ENCODE assay signal across 27 mouse cellular contexts in genomic region chr16:10659211-10659610, GRCm38 (mm10).
DNase-seq lines count a peak whose midpoint lies in the region; ATAC-seq and TF ChIP-seq lines count a peak whose summit lies in the region.
"Had no signal": no experiment of that assay in that cellular context is flagged by ENCODE, and none has a peak within 500 bp of the region (broad histone marks: within the 10 kb centered on the region; RNA-seq: fewer than 3 reads in every experiment).

No protein-coding gene starts in this region.

- H3K4me2 ChIP-seq in hindbrain, embryonic 11.5 days (replicated peaks; ENCODE audit: low read depth, low read length) = no peak overlapping the region
- no peak overlapping the region for H3K4me2 ChIP-seq in midbrain, embryonic 12.5 days (replicated peaks)
- H3K4me2 ChIP-seq in midbrain, embryonic 11.5 days = no peak overlapping the region
- H3K4me2 ChIP-seq: embryonic facial prominence, embryonic 13.5 days; forebrain, embryonic 12.5 days; forebrain, embryonic 15.5 days; heart, embryonic 12.5 days; heart, embryonic 15.5 days; hindbrain, embryonic 15.5 days; intestine, embryonic 15.5 days had no signal

- H3K9me3 ChIP-seq in hindbrain, embryonic 10.5 days = no peaks in the 10 kb centered on the region
- no peaks in the 10 kb centered on the region for H3K9me3 ChIP-seq in hindbrain, embryonic 11.5 days (ENCODE audit: control insufficient read depth, low read length)
- no peaks in the 10 kb centered on the region for H3K9me3 ChIP-seq in midbrain, embryonic 12.5 days
- no peaks in the 10 kb centered on the region for H3K9me3 ChIP-seq in midbrain, embryonic 11.5 days (ENCODE audit: control insufficient read depth, low read length)
- H3K9me3 ChIP-seq: embryonic facial prominence, embryonic 10.5 days; embryonic facial prominence, embryonic 13.5 days; forebrain, embryonic 12.5 days; forebrain, embryonic 15.5 days; heart, embryonic 12.5 days; heart, embryonic 15.5 days; hindbrain, embryonic 15.5 days; intestine, embryonic 15.5 days had no signal

- no peaks in the 10 kb centered on the region for H3K27me3 ChIP-seq in hindbrain, embryonic 10.5 days (ENCODE audit: insufficient read depth, poor library complexity, severe bottlenecking)
- H3K27me3 ChIP-seq in hindbrain, embryonic 11.5 days (ENCODE audit: control insufficient read depth, insufficient read depth, low read length) = no peaks in the 10 kb centered on the region
- no peaks in the 10 kb centered on the region for H3K27me3 ChIP-seq in midbrain, embryonic 12.5 days
- no peaks in the 10 kb centered on the region for H3K27me3 ChIP-seq in midbrain, embryonic 11.5 days (ENCODE audit: control insufficient read depth, insufficient read depth, low read length)
- H3K27me3 ChIP-seq: embryonic facial prominence, embryonic 13.5 days; forebrain, embryonic 15.5 days; heart, embryonic 12.5 days; heart, embryonic 15.5 days; hindbrain, embryonic 15.5 days; intestine, embryonic 15.5 days had no signal

- H3K36me3 ChIP-seq in hindbrain, embryonic 10.5 days = no peaks in the 10 kb centered on the region
- H3K36me3 ChIP-seq in hindbrain, embryonic 11.5 days (ENCODE audit: control insufficient read depth, insufficient read depth, low read length) = no peaks in the 10 kb centered on the region
- no peaks in the 10 kb centered on the region for H3K36me3 ChIP-seq in midbrain, embryonic 12.5 days
- H3K36me3 ChIP-seq in midbrain, embryonic 11.5 days (ENCODE audit: control insufficient read depth, insufficient read depth, low read length) = no peaks in the 10 kb centered on the region
- H3K36me3 ChIP-seq: embryonic facial prominence, embryonic 10.5 days; embryonic facial prominence, embryonic 13.5 days; forebrain, embryonic 12.5 days; forebrain, embryonic 15.5 days; heart, embryonic 12.5 days; heart, embryonic 15.5 days; hindbrain, embryonic 15.5 days; intestine, embryonic 15.5 days had no signal

- no peak for ATAC-seq in hindbrain, embryonic 11.5 days (ENCODE audit: low FRiP score)
- no peak for ATAC-seq in midbrain, embryonic 12.5 days (ENCODE audit: low FRiP score, low read depth)
- no peak for ATAC-seq in midbrain, embryonic 11.5 days (ENCODE audit: low FRiP score)
- ATAC-seq: CD4-positive, CD25-positive, alpha-beta regulatory T cell, adult 4 months; forebrain, embryonic 15.5 days; intestine, embryonic 15.5 days had no signal

- no peak overlapping the region for H3K9ac ChIP-seq in hindbrain, embryonic 11.5 days (ENCODE audit: low read depth, low read length)
- no peak overlapping the region for H3K9ac ChIP-seq in midbrain, embryonic 12.5 days (replicated peaks)
- H3K9ac ChIP-seq in midbrain, embryonic 11.5 days (ENCODE audit: low read length) = no peak overlapping the region
- H3K9ac ChIP-seq: embryonic facial prominence, embryonic 13.5 days; forebrain, embryonic 12.5 days; forebrain, embryonic 15.5 days; heart, embryonic 12.5 days; heart, embryonic 15.5 days; hindbrain, embryonic 15.5 days; intestine, embryonic 15.5 days had no signal

- 88% methylated on average over 2 of the region's 2 CpGs for WGBS in hindbrain, embryonic 10.5 days
- 90% methylated on average over 2 of the region's 2 CpGs for WGBS in hindbrain, embryonic 11.5 days
- WGBS in midbrain, embryonic 12.5 days = 77% methylated on average over 2 of the region's 2 CpGs
- 83% methylated on average over 2 of the region's 2 CpGs for WGBS in midbrain, embryonic 11.5 days

- peak overlapping the region; percentile 50; the same call in 1 of the 2 replicates for H3K27ac ChIP-seq in hindbrain, embryonic 10.5 days
- H3K27ac ChIP-seq in hindbrain, embryonic 11.5 days (ENCODE audit: low read depth, low read length) = no peak overlapping the region
- H3K27ac ChIP-seq in layer of hippocampus, adult 2 months = peak overlapping the region; percentile 63
- peak overlapping the region; percentile 54; the same call in 1 of the 2 replicates for H3K27ac ChIP-seq in midbrain, embryonic 12.5 days (replicated peaks)
- H3K27ac ChIP-seq in midbrain, embryonic 11.5 days (ENCODE audit: low read depth, low read length) = no peak overlapping the region
- H3K27ac ChIP-seq: embryonic facial prominence, embryonic 10.5 days; embryonic facial prominence, embryonic 13.5 days; forebrain, embryonic 12.5 days; forebrain, embryonic 15.5 days; heart, embryonic 15.5 days; hindbrain, embryonic 15.5 days; intestine, embryonic 15.5 days had no signal

- H3K4me3 ChIP-seq in hindbrain, embryonic 10.5 days = no peak overlapping the region
- H3K4me3 ChIP-seq in hindbrain, embryonic 11.5 days (ENCODE audit: low read depth, low read length) = no peak overlapping the region
- no peak overlapping the region for H3K4me3 ChIP-seq in layer of hippocampus, adult 2 months
- H3K4me3 ChIP-seq in midbrain, embryonic 12.5 days = no peak overlapping the region
- no peak overlapping the region for H3K4me3 ChIP-seq in midbrain, embryonic 11.5 days (ENCODE audit: low read depth, low read length)
- H3K4me3 ChIP-seq: embryonic facial prominence, embryonic 10.5 days; embryonic facial prominence, embryonic 13.5 days; erythroblast, embryonic 14.5 days; forebrain, embryonic 12.5 days; forebrain, embryonic 15.5 days; heart, embryonic 12.5 days; heart, embryonic 15.5 days; hindbrain, embryonic 15.5 days; intestine, embryonic 15.5 days had no signal

- H3K4me1 ChIP-seq in hindbrain, embryonic 10.5 days (replicated peaks) = peaks cover 25% of the 10 kb centered on the region
- H3K4me1 ChIP-seq in hindbrain, embryonic 11.5 days (replicated peaks; ENCODE audit: control insufficient read depth, insufficient read depth, low read length) = no peaks in the 10 kb centered on the region
- peaks cover 11% of the 10 kb centered on the region; the same call in 1 of the 2 replicates for H3K4me1 ChIP-seq in midbrain, embryonic 12.5 days
- H3K4me1 ChIP-seq in midbrain, embryonic 11.5 days (ENCODE audit: control insufficient read depth, insufficient read depth, low read length) = peaks cover 5% of the 10 kb centered on the region; the same call in 1 of the 2 replicates

- TF ChIP-seq CTCF in layer of hippocampus, adult 2 months (conservative IDR thresholded peaks at IDR 0.05) = no peak

- peak; percentile 31 to 39 for DNase-seq in cerebellum, adult 18-20 months
- DNase-seq in cerebellum, postnatal 10 days = no peak
- DNase-seq in hindbrain, embryonic 10.5 days (ENCODE audit: low spot score) = no peak
- DNase-seq in hindbrain, embryonic 11.5 days (ENCODE audit: low spot score) = no peak
- no peak for DNase-seq in layer of hippocampus, adult 2 months (ENCODE audit: low spot score in 2 of 2)
- no peak for DNase-seq in layer of hippocampus, postnatal 14 days (ENCODE audit: low spot score in 2 of 2)
- DNase-seq in midbrain, embryonic 11.5 days (ENCODE audit: low spot score, missing footprints) = no peak
- DNase-seq: adrenal gland, adult 2 months; adrenal gland, postnatal 14 days; cerebellum, adult 8-10 months; embryo, embryonic 11 days; gastrocnemius, postnatal 25 days; heart, adult 18-20 months; heart, postnatal 10 days; heart, postnatal 36 days; kidney, adult 11 months had no signal

Comparison
In these comparisons a context has a peak if more than half of its experiments do, and no peak if none do; other contexts are left out.
1. DNase-seq: peak in cerebellum, adult 18-20 months (2 of 2); none in cerebellum, postnatal 10 days (0 of 2), hindbrain, embryonic 10.5 days (single experiment), hindbrain, embryonic 11.5 days (single experiment), layer of hippocampus, adult 2 months (0 of 2), layer of hippocampus, postnatal 14 days (0 of 2) and midbrain, embryonic 11.5 days (single experiment).
2. H3K27ac ChIP-seq: peak in hindbrain, embryonic 10.5 days (single experiment), layer of hippocampus, adult 2 months (single experiment) and midbrain, embryonic 12.5 days (single experiment); none in hindbrain, embryonic 11.5 days (single experiment) and midbrain, embryonic 11.5 days (single experiment).